Mouse (Mus musculus): ENCODE measurements around the gene Setd3. TPM values are rescaled to one million over a fixed set of nuclear protein-coding genes. Genes with fewer than 3 reads are reported as not detected.

Gene Setd3
- total RNA-seq, 4 experiments from 2014 or later = 111 to 120 (median 117) TPM

DNA sequence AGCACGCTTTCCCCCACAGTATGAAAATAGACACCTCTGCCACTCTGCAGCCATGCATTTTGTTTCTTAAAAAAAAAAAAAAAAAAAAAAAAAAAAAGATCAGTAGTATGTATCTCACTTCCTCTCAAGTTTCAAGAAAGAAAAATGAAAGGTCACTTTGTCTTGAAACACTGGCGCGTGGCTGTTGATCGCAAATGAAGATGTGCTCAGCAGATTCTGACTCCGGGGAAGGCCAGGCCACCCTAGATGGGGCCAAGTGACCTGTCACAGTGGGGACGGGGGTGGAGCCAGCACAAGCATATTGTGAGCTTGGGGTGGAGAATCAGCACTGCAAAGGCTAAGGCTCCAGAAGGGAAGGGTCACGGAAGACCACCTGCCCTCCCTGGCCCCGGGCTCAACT, 24.8 kb upstream of the Setd3 start:
- no peak for DNase-seq (ENCODE audit: low spot score in 2 of 2)

DNA sequence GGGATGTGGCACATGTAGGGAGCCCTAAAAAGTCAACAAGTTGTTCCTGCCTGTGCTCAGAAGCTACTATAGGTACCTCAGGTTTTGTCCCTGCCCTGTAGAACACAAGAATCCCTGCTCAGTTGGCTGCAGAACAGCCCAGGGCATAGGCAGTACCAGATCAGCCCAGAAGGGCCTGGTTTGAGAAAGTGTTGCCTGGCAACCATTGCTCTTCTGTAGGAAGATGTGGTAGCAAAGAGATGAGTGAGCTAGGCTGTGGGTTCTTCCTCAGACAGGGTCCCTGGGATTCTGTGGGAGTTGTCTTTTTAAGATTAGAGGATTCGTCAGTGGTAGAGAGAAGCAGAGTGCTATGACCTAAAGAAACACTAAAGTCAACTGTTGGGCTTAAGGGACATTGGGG, 21.0 kb upstream of the Setd3 start:
- no peak for DNase-seq (ENCODE audit: low spot score in 2 of 2)

DNA sequence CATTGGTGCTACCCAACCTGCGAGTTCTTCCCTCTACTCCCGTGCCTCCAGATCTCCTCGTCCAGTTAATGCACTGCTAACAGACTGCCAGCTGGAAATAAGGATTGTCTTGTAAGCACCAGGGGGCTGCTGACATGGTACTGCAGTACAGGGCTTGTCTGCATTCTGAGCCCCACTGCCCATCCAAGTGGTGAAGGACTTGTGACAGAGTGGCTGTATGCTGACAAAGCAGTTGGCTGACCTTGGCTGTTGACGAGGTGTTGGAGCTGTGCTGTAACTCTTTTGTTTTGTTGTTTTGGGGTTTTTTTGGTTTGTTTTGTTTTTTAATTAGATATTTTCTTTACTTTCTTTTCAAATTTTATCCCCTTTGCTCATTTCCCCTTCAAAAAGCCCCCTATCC, 19.3 kb upstream of the Setd3 start:
- no peak for DNase-seq (ENCODE audit: low spot score in 2 of 2)

DNA sequence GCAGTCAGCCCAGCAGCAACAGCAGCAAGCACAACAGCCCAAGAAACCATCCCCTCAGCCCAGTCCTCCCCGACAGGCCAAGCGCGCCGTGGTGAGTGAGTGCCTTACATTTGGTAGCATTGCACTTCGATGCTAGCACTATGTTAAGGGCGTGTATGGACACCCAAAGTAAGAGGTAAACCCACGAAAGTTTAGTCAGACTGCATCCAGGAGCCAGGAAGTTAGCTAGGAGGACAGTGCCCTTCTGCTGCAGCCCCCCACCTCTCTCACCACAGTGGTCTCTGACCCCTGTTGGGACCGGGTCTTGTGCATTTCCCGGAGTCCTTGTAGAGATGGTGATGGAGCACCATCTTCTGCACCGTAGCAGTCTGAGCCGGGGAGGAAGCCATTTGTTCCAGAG, 16.6 kb upstream of the Setd3 start:
- DNase-seq (ENCODE audit: low spot score in 2 of 2) = no peak

DNA sequence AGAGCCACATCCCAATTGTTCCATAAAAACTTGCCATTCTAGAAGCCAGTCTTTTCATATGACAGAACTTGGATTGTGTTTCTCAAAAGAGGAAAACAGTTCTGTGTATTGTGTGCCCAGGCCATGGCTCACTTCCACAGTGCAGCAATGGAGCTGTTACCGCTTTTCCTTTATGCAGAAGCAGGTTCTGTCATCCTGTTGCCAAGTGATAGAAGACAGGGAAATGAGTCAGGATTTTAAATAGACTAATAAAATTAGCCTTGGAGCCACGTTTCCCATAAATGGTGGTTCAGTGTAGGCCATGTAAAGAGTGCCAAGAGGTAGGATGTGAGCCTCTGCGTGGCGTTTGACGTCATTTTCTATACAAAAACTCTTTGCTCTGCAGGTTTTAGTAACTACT, 14.8 kb upstream of the Setd3 start:
- no peak for DNase-seq (ENCODE audit: low spot score in 2 of 2)

DNA sequence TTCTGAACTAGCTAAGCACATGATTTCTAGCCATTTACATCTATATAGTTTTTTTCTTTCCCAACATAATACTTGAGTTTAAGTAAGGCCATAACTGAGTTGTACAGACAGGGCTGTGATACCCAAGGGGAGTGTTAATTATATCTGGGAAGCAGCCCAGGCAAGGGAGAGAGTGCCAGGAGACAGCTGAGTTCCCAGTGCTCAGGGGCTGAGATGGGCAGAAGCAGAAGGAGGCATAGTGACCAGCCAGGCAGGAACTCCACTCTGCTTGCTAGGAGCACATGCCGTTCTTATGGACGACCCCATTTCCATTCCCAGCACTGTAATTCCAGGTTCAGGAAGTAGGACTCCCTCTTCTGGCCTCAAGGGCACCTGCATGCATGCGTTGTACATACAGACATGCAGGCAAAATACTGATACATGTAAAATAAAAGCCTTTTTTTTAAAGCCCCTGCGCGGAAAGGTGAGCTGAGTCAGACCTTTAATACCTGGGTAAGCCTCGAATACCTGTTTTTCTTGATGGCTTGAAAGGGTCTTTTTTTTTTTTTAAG, 8.5 kb upstream of the Setd3 start:
- DNase-seq (ENCODE audit: low spot score in 2 of 2) = peak; percentile 74 to 77

DNA sequence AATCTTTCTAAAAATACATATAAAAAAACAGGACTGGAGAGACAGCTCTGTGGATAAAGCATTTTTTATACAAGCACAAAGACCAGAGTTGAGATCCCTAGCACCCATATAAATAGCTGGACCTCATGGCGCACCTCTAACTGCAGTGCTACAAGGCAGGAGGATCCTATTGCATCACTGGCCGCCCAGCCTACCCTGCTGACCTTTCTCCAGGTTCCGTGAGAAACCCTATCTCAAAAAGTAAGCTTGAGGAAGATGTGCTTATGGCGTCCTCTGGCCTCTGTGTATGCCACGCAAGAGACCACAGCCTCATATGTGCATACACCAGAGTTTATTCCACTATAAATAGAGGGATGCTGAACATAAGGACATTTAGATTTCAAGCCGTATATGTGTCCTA, 2.6 kb upstream of the Setd3 start:
- peak in 1 of 2 experiments; percentile 34 for DNase-seq (ENCODE audit: low spot score in 2 of 2)

DNA sequence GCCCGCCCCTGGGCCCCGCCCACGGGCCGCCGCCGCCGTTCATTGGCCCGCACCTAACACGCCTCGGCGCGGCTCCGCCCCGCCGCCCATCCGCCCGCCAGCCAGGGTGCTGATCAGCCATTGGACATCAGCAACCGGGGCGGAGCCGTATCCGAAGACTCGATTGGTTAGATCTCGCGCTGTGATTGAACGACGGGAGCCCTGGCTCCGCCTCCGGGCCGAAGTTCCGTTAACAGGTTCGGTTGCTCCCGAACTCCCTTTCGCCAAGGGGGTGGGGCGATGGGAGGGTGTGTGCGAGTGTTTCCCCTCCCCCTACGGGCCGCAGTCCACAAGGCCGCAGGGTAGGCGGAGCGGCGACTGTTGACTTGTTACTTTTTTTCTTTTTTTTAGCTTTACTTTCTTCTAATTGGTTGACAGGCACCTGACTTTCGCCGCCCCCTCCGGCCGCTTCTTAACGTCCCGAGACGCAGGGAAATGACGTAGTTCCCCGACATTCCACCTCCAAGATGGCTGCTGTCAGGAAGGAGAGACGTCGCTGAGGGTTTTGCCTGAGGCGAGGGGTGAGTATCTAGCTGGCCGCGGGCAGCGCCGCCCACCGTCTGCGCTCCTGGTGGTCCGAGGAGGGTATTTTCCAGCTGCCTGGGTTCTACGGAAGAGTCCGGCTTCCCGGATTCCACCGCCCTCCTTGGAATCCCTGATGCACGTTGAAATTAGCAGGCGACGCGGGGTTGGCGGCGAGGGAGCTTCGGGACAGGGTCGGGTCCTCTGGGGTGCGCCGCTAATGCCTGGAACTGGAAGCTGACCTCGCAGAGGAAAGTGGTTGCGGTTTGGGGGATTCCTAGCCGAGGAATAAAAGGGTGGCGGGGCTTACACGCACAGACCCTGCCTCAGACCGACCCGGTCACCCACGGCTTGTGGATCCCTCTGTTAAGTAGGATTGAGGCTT, 480 bp upstream of the Setd3 start, which contains the start of gene Ccnk:
Gene Ccnk, plus strand, starts transcription at position 259 of the 946 bp plus-strand sequence.
- peak; percentile 100 for DNase-seq (ENCODE audit: low spot score in 2 of 2)

DNA sequence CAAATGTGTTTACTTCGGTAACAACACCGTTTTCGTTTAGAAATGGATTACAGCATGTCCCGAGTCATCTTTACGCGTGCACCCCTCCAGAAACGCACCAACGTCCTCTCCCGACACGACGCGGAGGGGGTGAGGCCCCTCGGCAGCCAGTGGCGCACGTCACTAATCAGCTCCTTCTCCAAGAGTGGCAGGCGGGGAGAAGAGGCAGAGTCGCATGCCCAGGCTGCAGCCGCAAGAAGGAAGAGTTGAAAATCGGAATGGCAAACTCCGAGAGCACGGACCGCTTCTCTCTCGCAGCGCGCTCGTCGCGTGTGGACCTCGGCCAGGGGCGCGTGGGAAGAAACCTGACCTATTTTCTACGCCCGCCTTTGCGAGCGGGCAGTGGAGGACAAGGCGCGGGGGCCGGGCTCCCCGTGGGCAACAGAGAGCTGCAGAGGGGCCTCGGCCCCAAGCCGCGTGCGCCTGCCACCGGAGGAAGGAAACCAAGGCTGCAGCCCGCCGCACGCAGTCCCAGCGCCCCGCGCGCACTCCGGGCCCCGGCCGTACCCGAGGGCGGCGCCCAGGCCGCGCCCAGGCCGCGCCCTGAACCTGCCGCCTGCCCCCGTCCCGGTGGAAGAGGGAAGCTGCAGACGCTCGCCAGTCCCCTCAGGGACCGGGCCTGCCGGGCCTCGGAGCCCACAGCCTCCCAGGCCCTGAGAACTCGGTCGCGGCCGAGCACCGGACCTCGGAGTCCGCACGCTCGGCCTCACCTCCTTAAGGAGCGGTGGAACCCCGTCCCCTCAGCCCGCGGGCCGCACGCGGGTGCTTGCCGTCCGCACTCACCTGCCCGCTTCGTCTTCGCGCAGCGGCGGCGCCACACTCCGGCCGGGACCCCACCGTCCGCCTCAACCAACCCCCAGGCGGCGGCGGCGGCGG, 526 bp downstream of the Setd3 start:
- DNase-seq (ENCODE audit: low spot score in 2 of 2) = peak; percentile 11 to 37

DNA sequence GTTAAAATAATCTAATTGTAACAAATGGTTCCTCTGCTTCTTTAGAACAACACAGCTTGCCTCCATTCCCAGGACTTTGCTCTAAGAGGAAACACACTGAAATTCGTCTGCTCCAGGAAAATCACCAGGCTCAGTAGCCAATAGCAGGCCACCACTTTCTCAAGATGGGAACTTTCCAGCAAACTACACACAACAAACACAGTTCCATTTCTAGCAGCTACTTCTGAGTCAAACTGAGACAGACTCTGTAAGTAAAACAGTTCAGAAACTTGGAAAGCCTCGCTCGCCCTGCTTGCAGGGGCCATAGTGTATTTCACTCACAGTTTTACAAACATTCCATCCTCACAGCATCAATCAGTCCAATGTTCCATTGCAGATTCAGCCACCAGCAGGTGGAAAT, 2.7 kb downstream of the Setd3 start:
- DNase-seq (ENCODE audit: low spot score in 2 of 2) = no peak

DNA sequence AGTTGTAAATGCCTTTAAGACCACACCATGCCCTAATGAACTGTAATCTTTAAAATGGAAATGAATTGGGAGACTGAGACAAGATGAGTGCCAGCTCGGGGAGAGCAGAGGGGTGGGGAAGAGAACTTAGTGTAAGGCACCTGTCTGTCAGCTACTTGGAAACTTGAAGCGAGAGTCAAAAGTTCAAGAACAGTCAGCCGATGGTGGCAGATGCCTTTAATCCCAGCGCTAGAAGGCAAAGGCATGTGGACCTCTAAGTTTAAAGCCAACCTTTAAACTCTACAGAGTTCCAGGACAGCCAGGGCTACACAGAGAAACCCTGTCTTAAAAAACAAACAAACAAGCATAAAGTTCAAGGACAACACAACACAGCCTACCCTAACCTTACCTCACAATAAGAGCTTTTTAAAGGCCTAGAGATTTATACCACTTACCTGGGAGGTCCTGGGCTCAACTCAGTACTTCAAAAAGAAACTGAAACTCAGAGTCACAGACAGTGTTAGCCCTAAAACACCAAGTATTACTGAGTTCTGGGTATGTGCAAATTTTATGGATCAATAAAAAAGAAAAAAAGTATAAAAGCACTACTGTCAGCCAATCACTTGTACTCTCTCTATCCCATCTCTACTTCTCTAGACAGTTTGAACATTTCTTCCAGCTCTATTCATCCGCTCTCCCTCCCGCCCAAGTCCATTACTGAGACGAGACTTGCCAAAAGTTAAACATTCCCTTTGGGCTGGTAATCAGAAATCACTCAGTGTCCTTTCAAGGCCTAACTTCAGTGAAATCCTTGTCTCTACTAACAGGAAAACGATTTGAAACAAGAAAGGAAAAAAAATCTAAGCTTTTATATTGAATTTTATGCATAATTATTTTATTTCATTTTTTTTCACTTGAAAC, 4.3 kb downstream of the Setd3 start:
- DNase-seq (ENCODE audit: low spot score in 2 of 2) = no peak

DNA sequence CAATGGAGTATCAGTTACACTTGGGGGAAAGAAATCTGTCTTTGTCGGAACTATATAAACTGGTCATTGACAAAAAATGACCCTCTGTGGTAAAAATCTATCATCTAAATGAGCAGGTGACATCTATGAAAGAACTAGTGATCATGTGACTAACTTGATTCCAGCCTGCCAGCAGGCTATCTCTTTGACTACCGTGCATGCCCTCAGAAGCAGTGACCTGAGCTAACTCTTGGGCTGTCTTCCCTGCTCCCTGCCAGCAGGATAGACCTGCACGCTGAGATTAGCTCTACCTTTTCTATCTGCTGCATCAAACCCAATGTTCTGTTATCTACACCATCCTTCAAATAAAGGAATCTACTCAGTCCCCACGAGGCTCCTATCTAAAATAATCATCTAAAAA, 6.5 kb downstream of the Setd3 start:
- no peak for DNase-seq (ENCODE audit: low spot score in 2 of 2)

DNA sequence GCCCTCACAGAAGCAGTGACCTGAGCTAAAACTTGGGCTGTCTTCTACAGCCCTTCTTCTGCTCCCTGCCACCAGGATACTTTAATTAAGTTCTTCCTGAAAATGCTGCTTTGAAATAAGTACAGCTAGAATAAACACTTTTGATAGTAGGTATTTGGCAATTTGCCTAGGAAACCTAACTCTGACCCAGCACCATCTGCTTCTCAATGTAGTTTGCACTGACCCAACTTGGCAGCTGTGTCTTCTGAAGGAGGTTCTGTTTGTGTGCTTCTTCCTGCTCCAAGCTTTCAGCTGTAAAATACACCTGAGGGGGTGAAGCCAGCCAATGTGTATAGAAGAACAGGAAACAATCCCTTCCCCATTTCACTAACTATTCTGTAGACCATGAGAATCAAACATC, 7.8 kb downstream of the Setd3 start:
- DNase-seq (ENCODE audit: low spot score in 2 of 2) = no peak

DNA sequence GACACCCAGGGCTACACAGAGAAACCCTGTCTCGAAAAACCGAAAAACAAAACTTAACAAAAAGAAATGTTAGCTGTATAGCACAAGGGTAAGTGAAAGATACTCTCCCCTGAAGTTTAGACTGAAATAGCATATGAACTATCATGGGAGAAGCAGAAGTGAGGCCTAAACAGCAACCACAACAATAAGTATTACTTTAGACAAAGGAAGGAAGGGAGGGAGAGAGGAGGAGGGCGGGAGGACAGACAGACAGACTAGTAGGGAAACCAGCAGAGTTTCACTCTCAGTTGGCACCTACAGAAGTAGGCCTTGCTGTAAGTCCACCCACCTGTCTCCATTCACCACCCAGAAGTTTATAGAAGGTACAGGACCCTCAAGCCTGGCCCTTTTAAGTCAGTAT, 8.6 kb downstream of the Setd3 start:
- DNase-seq (ENCODE audit: low spot score in 2 of 2) = no peak

DNA sequence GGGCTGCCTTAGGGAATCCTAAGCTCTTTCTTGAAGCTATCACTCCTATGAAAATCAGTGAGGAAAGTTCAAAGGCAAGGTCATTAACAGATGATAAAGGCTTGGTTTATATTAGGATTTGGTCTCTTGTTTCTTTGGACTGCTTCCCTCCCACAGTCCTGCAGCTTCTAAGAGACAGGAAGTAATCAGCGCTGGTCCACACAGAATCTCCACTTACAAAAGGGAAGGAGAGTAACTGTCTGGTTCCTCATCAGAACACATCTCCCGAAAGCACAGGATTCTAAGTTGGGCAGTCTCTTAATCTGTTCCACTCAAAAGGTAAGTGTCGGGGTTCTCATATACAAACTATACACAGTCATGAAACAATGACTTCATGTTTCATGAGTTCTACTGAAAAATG, 10.2 kb downstream of the Setd3 start:
- no peak for DNase-seq (ENCODE audit: low spot score in 2 of 2)

DNA sequence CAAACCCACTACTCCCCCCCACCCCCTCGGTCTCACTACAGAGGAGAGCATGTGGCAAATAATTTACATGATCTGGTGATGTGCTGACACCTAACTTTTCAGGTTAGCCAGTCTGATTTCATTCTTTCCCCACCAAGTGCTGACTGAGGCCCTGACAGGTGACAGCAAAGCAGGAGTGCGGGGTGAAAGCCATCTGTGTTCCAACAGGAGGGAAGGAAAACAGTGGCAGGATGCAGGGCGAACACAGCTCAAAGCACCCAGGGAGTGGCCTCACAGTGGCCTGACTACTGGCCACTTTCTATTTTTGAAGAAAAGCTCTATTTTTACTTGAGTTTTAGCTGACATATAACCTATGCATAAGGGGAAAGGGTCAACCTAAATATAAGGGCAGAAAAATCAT, 15.4 kb downstream of the Setd3 start:
- DNase-seq (ENCODE audit: low spot score in 2 of 2) = no peak

DNA sequence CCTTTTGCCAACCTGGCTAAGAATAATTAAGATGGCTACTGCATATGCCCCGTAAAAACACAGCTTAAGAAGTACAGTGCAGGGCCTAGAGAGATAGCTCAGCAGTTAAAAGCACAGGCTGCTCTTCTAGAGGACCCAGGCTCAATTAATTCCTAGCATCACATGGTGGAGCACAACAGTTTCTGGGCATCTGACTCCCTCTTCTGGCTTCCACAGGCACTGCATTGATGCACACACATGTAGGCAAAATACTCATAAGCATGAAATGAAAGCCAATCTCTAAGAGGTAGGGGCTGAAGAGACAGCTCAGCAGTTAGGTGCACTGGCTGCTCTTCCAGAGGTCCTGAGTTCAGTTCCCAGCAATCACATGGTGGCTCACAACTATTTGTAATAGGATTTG, 17.1 kb downstream of the Setd3 start:
- DNase-seq (ENCODE audit: low spot score in 2 of 2) = no peak

DNA sequence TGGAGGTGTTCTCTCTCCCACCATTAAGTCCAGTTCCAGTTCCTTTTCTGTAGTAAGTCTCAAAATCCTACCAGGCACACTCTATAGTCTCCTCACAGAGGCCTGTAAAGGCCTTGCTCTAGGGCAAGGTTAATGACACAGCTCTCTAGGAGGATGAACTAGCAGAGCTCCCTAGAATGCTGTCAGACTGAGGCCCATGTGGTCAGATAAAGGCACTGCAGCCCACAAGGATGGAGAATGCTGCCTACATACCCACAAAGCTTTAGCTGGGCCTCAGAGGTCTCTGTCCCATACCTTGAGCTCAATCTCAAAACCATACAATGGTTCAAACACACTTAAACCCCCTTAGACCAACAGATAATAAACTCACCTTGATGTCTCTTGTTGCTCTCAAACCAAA, 19.3 kb downstream of the Setd3 start:
- no peak for DNase-seq (ENCODE audit: low spot score in 2 of 2)

DNA sequence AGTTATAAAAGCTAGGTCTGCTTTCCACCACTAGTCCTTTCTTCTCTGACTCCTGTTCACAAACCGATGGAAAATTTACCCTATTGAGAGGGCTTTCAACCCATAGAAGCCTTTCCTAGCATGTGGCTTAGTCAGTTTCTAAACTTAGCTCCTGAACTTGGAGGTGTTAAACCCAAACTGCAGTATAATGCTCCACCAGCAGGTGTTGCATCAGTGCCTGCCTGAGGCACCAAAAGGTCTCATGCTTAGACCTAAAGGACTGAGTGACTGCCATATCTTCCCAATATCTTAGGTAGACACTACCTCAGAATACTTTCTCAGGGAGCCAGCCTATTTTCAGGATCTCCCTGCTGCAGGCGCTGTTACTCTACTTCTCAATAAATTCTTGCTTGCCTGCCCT, 26.4 kb downstream of the Setd3 start:
- DNase-seq (ENCODE audit: low spot score in 2 of 2) = no peak

DNA sequence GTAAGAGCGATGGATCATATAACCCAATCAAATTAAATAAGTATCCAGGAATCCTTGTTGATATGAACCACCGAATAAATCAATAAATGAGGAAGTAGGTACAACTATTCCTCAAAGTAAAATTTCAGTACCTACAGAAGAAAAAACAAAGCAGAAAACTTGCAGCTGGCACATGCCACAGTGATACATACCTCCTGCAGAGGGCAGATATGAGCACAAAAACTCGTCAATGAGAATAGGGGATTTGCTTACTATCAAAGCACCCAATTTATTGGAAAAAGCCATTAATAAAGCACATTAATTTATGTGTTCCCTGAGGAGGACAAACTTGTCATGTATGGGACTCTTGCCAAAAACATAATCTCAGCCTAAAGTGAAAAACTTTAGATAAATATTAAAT, 29.4 kb downstream of the Setd3 start:
- no peak for DNase-seq (ENCODE audit: low spot score in 2 of 2)

DNA sequence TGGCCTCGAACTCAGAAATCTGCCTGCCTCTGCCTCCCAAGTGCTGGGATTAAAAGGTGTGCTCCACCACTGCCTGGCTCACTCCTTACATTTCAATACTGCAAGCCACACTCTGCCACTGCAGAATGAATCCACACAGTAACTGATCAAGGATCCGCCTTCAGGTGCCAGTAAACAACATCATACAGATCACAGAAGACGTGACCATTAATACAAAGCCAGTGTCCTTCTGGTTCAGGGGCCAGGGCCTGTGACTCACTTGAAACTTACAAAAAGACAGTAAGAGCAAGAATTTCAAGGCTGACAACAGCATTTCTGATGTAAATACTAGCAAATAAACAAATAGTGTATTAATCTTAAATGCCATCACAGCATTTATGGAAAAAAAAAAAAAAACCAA, 33.9 kb downstream of the Setd3 start:
- no peak for DNase-seq (ENCODE audit: low spot score in 2 of 2)

All from gastrocnemius, adult 8-10 months (tissue).